Mouse (Mus musculus) T-helper 2 cell (primary cell): ENCODE measurements around the gene Ext2.

Experiments used
- in situ Hi-C: fragments of 300-600 bp; cut with MboI, MseI; formaldehyde crosslinking; loops from one replicate; pipeline ENCODE4 v1.15.1; 2025; ENCODE audit warnings: high pct_unique_total_duplicates

Gene Ext2

DNA sequence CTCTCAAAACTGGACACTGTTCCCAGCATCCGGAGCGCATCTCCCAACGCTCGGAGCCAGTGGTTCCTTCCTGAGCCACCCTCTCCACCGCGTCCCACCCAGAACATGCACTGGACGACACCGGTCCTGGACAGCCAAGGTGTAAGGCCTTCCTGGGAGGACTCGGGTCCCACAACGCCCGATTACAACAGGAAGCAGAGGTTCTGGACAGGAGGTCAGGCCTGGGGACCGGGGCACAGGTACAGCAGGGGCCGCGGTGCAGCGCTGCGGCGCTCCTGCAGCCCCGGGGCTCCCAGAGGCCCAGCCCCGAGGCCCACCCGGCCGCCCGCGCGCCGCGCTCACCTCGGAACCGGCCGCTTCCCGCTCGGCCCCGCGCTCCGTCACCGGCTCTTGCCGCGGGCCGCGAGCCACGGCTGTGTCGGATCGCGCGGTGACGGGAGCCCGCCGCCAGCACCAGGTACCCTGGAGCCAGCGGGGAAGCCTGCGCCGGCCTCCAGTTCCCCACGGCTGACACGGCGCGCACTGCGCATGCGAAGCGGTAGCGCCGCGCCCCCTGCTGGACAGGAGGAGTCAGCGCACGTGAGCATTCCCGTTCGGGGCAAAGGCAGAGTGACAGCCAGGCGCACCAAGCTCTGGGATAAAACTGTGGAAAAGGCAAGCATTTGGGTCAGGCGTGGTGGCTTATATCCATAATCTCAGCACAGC, at the start of gene Ext2:
Gene Ext2, minus strand, starts transcription at position 524 of the 705 bp plus-strand sequence.
- in situ Hi-C loops: no loop called here

DNA sequence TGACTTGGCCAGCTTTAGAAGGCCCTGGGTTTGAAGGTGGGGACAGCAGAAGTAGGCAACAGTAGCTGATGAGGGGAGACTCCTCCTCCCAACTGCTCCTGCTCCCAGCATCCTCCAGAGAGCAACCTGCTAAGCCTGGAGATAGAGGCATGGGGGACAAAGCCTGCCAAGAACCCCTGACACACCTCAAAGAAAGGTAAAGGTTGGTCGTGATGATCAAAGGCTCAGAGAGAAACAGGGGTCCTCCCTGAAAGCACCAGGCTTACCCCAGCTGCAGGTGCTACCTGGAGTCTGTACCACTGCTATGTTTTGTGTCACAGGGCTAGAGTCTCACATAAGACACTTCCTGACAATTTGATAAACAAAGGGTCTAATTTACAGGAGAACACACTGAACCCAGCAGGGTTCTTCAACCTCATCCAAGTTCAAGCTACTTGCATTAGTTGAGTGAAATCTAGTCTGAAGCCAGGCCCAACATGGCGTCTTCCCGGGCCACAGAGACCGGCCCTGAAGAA, 49.1 kb upstream of the Ext2 start:
- in situ Hi-C loops: loop anchor here (25.0 kb wide), 1 partner anchor 1191 kb away; no protein-coding TSS in a partner anchor

DNA sequence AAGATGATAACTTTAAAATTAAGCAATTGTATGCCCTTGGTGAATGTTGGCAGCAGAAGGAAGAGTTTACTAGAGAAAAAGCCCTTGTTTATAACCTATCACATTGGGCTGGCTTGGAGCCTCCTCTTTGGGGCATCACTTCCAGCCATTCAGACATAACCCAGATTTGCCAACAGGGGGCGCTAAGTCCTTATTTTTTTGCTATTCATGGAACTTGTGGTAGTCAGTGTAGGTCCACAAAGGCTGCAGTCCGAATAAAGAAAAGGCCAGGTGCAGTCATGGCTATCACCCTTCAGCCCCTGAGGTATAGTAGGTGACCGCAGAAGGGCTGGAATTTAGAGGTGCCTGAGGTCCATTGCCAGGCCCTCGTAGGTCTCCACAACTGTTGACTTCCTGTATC, 48.5 kb upstream of the Ext2 start:
- in situ Hi-C loops: loop anchor here (25.0 kb wide), 1 partner anchor 1191 kb away; no protein-coding TSS in a partner anchor

DNA sequence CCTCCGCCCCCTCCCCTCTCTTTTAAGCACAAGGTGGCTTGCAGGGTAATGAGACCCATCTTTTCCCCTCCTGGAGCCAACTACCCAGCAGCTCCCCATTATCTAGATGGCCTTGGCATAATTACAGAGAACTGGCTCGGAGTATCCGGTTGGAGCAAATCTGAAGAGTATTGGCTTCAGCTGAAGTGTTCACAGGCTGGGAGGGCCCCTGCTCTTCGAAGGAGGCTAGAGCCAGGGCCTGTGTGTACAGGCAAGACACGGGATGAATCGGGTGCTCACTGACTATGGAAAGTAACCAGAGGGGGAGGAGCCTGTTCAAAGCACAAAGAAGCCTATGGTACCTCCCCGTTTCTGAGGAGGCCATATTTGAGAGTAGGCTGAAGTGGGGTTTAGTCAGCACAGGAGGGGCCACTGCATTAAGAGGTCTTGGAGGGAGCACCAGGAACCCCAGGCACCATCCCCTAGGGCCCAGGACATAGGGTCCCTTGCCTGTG, 46.8 kb upstream of the Ext2 start, which contains the start of gene Accsl:
Gene Accsl, minus strand, starts transcription at position 51 of the 494 bp plus-strand sequence.
- in situ Hi-C loops: loop anchor here (25.0 kb wide), 1 partner anchor 1193 kb away; no protein-coding TSS in a partner anchor

DNA sequence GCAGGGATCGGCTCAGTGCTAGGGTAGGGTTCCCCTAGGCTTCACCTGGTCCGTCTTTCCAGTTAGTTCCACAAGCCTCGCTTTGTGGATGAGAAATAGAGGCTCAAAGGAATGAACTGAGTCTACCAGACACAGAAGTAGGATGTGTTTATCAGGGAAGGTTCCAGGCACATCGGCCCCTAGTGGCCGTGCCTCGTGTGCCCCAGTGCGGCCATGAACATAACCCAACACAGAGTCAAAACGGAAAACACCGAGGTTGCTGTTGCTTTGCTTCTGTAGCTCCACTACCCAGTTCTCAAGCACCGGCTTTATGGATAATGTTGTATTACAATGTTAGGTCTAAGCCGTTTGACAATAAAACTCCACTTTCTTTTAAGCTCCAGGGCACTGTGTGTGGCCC, 46.2 kb upstream of the Ext2 start:
- in situ Hi-C loops: loop anchor here (25.0 kb wide), 1 partner anchor 1194 kb away; no protein-coding TSS in a partner anchor

- in situ Hi-C loops: loop anchor here (25.0 kb wide), 1 partner anchor 1199 kb away; no protein-coding TSS in a partner anchor
Measured at GRCm38 (mm10) chr2:93863229-93863628, 40.9 kb upstream of the Ext2 start.

DNA sequence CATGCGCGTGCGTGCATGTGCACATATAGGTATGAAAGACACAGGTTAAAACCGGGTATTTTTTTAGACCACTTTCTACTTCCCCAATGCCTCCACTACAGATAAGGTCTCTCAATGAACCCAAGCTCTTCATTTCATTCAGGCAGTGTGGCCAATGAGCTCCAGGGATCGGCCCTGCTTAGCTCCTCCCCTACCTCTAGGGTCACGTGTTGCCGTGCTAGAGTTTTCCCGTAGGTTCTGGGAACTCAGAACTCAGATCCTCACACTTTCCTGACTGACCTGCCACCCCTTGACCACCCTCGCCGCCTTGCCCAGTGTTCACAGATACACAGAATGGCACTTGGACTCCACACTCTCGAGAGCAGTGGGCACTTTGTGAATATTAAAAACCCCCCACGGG, 36.5 kb upstream of the Ext2 start:
- in situ Hi-C loops: loop anchor here (5.0 to 25.0 kb wide), 2 partner anchors 143 to 1203 kb away; no protein-coding TSS in a partner anchor

DNA sequence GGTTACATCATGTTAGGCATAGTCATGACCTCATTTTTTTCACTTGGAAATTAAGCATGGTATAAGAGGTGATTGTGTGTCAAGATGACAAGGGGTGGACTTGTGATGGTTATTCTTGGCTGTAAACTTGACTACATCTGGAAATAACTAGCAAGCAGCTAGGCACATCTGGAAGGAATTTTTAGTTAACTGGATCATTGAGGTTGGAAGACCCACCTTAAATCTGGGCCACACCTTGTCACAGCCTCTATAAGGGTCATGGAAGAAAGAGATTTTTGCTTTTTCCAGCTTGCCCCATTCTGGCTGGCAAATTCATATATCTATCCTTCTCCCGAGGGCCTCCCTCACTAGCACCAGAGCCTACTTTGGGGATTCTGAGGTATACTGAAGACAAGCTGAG, 28.9 kb upstream of the Ext2 start:
- in situ Hi-C loops: loop anchor here (25.0 kb wide), 1 partner anchor 1211 kb away; no protein-coding TSS in a partner anchor

DNA sequence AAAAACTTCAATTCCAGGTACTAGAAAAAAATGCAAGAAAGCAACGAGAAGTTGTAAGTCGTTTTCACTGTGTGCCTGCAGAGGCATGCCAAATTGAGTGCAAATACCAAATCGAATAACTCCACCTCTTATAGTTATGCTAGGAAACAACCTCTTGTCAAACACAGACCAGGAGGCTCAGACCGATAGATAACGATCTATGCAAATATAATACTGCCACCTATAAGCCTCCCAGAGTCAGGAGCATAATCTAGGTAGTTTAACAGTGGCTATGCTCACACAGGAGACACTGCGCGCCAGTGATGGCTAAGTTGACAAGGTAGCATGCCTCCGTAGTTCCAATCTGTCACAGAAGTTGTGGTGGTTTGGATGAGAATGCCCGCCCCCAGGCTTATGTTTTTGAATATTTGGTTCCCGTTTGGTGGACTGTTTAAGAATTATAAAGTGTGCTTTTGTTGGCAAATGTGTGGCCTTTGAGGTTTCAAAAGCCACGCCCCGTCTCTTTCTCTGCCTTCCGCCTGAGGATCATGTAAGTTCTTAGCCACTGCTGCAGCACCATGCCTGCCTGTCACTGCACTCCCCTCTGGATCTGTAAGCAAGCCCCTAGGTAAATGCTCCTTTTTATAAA, 28.1 kb upstream of the Ext2 start:
- in situ Hi-C loops: loop anchor here (25.0 kb wide), 1 partner anchor 1212 kb away; no protein-coding TSS in a partner anchor

- in situ Hi-C loops: loop anchor here (25.0 kb wide), 1 partner anchor 1213 kb away; no protein-coding TSS in a partner anchor
Measured at GRCm38 (mm10) chr2:93849505-93850089, 27.2 kb upstream of the Ext2 start, which contains the start of gene Accs. Gene Accs (minus strand): TSS chr2:93849943.

DNA sequence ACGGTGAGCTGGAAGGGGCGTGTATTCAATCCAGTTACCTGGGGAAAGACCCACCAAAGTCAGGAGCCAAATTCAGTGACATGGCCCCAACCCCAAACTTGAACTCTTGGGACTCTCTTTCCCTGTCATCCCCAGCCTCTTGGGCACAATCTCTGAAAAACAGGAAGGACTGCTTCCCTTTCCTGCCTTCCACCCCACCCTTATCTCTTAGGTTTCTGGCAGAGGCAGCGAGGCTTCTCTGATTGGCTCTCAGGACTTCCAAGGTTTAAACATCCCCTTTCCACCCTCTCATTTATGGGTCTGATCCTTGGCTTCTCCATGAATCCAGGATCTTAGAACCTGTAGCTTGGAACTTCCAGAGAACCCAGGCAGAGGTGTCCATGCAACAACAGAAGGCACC, 19.0 kb upstream of the Ext2 start:
- in situ Hi-C loops: no loop called here

- in situ Hi-C loops: no loop called here
Measured at GRCm38 (mm10) chr2:93840109-93840508, 17.7 kb upstream of the Ext2 start.

GRCm38 (mm10) chr2:93838931-93839330, 16.6 kb upstream of the Ext2 start:
- in situ Hi-C loops: no loop called here

- in situ Hi-C loops: no loop called here
Measured at GRCm38 (mm10) chr2:93836232-93836785, 13.9 kb upstream of the Ext2 start.

DNA sequence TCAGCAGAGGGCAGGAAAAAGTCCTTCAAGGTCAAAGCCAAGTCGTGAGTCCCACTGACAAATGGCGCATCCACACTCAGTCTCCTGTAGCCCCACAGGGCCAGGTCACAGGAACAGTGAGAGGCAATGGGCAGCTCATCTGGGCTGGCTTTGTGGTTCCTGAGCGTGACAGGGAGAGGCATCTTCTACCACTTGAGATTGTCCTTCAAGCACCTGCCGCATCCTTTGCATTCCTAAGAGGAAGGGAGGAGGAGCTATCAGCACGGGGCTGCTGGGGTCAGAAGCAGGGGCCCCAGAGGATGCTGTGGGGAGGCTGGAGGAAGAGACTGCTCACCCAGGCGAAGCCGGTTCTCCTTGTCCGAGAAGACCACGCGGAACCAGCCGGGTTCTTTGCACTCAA, 13.2 kb upstream of the Ext2 start:
- in situ Hi-C loops: no loop called here

- in situ Hi-C loops: no loop called here
Measured at GRCm38 (mm10) chr2:93823519-93823918, 1.2 kb upstream of the Ext2 start.

DNA sequence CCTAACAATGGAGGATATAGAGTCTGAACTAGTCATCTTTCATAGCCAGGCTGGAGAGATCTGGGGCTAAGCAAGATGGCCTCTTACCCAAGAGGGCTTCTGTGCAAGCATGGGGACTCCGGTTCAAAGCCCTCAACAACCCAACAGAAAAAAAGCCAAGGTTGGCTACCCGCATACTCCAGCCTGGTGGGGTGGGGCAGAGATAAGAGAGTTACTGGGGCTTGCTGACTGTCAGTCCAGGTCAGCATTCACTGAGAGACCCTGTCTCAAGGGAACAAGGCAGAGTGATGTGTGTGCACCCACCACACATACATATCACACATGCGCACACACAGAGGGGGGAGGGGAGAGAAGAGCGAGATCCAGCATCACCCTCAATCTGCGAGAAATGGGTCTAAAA, 4.6 kb downstream of the Ext2 start:
- in situ Hi-C loops: loop anchor here (5.0 kb wide), 1 partner anchor 340 kb away; no protein-coding TSS in a partner anchor

DNA sequence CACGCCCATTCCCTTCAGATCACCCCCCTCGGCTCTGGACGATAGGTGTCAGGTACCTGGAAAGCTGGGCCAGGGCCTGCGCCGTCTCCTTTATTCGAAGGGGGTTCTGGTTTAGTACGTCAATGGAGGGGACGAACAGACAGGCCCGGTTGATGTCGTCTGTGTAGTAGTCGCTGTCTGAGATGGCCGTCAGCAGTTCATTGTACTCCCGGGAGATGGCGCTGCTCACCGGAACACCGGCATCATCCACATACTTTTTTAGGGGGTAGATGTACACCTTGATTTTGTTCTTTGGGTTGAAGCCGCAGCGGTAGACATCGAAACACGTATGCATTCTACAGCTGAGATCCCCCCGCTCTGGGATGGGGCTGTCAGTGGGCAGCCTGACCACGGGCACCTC, 9.0 kb downstream of the Ext2 start:
- in situ Hi-C loops: no loop called here

DNA sequence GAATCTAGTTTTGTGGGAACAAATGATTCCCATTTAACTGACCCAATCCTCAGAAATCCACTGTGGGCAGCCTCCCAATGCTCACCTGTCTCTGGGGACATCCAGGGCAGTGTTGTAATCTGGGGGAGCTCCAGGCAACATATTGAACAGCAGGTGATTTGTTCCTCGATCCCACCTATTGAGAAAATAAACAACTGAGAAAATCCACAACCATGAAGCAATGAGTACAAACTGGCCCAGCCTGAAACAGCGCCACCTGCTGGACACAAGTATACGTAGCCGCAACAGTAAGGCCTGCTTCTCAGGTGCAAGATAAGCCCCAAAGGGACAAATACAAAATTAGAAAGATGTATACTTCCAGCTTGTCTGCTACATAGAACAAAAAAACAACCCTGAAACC, 10.6 kb downstream of the Ext2 start:
- in situ Hi-C loops: no loop called here

GRCm38 (mm10) chr2:93809931-93810330, 12.4 kb downstream of the Ext2 start:
- in situ Hi-C loops: no loop called here

DNA sequence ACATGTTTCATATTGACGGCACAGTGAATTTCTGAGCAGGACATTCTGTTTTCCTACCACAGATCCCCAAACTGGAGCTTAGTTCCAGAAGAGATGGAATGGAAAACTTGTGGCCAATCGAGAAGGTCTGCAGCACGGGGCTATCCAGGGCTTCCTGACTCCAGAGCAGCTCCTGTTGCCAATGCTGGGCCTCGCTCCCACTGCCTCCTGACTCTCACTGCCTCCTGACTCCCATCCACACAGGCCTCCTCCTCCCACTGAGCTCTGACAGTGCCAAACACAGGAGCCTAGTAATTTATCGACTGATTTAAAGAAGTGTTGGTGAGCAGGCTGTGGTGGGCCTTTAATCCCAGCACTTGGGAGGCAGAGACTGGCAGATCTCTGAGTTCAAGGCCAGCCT, 14.3 kb downstream of the Ext2 start:
- in situ Hi-C loops: no loop called here
